27 mouse cellular contexts compared by ENCODE assay signal in the genomic region with DNA sequence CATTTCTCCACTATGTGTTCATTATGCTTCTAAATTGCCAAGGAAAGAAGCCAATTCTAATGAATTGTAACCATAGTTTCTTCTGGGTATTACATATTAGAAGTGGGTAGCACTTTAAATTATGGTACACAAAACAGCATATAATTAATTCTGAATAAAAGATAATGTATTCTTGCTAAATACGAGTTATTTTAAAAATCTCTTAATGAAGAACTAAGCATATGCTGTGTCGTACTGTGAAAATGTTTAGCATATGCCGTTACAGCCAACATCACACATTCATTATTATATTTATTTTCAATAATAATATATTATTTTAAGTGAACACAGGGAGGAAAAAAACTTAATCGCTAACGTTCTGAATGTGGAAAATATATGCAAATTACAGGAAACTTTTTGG.
"Had no signal": no experiment of that assay in that cellular context is flagged by ENCODE, and none has a peak within 500 bp of the region (broad histone marks: within the 10 kb centered on the region; RNA-seq: fewer than 3 reads in every experiment).

No protein-coding gene starts in this region.

- ATAC-seq: hindbrain, postnatal 0 days; intestine, embryonic 16.5 days; liver, embryonic 12.5 days had no signal

- H3K4me3 ChIP-seq: heart, adult 2 months; heart, embryonic 13.5 days; heart, embryonic 15.5 days; hindbrain, embryonic 13.5 days; hindbrain, embryonic 15.5 days; kidney, embryonic 15.5 days; limb, embryonic 13.5 days; limb, embryonic 15.5 days; liver, embryonic 12.5 days had no signal

- H3K27ac ChIP-seq: heart, adult 2 months; heart, embryonic 13.5 days; heart, embryonic 15.5 days; hindbrain, embryonic 13.5 days; hindbrain, embryonic 15.5 days; hindbrain, postnatal 0 days; kidney, embryonic 15.5 days; kidney, postnatal 0 days; limb, embryonic 13.5 days; limb, embryonic 15.5 days; liver, embryonic 12.5 days; liver, embryonic 14.5 days had no signal

- H3K4me1 ChIP-seq: heart, embryonic 15.5 days; hindbrain, embryonic 13.5 days; hindbrain, embryonic 15.5 days; kidney, embryonic 15.5 days; liver, embryonic 12.5 days had no signal

- DNase-seq: gastrocnemius, postnatal 14 days; gastrocnemius, postnatal 36 days; heart, adult 11 months; heart, adult 2 months; heart, postnatal 14 days; heart, postnatal 36 days; kidney, adult 11 months; kidney, adult 2 months; kidney, adult 9 months; kidney, postnatal 14 days; kidney, postnatal 36 days; layer of hippocampus, adult 9-11 months; layer of hippocampus, postnatal 36 days; left cerebral cortex, postnatal 4 days had no signal

- H3K4me2 ChIP-seq: heart, embryonic 11.5 days; heart, embryonic 13.5 days; heart, embryonic 15.5 days; hindbrain, embryonic 13.5 days; hindbrain, embryonic 15.5 days; kidney, embryonic 15.5 days; limb, embryonic 13.5 days; limb, embryonic 15.5 days; liver, embryonic 12.5 days had no signal

- H3K36me3 ChIP-seq: heart, embryonic 15.5 days; hindbrain, embryonic 13.5 days; hindbrain, embryonic 15.5 days; liver, embryonic 12.5 days had no signal

- H3K9me3 ChIP-seq: heart, embryonic 13.5 days; heart, embryonic 15.5 days; hindbrain, embryonic 13.5 days; hindbrain, embryonic 15.5 days; kidney, embryonic 15.5 days; limb, embryonic 13.5 days; limb, embryonic 15.5 days; liver, embryonic 12.5 days had no signal

- H3K9ac ChIP-seq: heart, embryonic 13.5 days; heart, embryonic 15.5 days; hindbrain, embryonic 13.5 days; hindbrain, embryonic 15.5 days; kidney, embryonic 15.5 days; limb, embryonic 13.5 days; limb, embryonic 15.5 days; liver, embryonic 12.5 days; liver, embryonic 14.5 days had no signal

- H3K27me3 ChIP-seq: heart, embryonic 13.5 days; heart, embryonic 15.5 days; hindbrain, embryonic 13.5 days; hindbrain, embryonic 15.5 days; kidney, embryonic 15.5 days; limb, embryonic 13.5 days; limb, embryonic 15.5 days; liver, embryonic 12.5 days had no signal
